Mouse (Mus musculus) A20 (cell line): ENCODE measurements at regions not wholly inside any gene's neighbourhood (a gene's known extent, or its start where the extent isn't known, plus 50 kb on each side); places are given as distances from the start of the nearest gene placed in this dataset.
"Not testable (repeated sequence)": the region's sequence is repeated elsewhere in the genome, so short reads cannot be mapped to it uniquely, and the experiment has no call there.

Experiments
- DNase-seq: peaks from one replicate; pipeline ENCODE4 v3.0.0-alpha.2; 2011; ENCODE audit warnings: low read depth, low spot score

DNA sequence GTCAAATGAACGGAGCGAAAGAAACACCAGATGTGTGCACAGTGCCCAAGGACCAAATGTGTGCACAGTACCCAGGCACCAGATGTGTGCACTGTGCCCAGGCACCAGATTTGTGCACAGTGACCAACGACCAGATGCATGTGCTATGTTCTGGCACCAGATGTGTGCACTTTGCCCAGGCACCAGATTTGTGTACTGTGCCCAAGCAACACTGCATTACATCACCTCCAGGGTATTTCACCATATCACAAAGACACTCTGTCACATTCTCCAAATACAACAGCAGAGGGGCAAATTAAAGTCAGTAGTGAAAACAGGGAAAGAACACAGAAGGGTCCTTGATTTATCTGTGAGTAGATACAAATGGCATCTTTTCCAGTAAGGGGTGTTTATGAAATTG is 93.4 kb downstream of the Mettl4 start:
- DNase-seq = no peak

DNA sequence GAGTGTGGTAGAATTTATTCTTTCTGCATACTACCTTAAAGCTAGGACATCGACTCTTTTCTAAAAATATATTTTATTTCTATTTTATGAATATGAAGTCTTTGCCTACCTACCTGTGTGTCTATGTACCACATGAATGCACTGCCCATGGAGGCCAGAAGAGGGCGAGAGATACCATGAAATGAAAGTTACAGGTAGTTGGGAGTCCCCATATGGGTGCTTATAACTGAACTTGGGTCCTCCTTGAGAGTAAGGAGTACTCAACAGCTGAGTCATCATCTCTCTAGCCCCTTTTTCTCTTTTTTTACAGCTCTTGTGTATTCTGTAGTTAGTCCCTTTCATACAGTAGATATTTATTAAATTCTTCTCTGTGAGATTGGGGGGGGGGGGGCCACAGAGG is 94.3 kb downstream of the Mettl4 start:
- DNase-seq = peak; percentile 5

DNA sequence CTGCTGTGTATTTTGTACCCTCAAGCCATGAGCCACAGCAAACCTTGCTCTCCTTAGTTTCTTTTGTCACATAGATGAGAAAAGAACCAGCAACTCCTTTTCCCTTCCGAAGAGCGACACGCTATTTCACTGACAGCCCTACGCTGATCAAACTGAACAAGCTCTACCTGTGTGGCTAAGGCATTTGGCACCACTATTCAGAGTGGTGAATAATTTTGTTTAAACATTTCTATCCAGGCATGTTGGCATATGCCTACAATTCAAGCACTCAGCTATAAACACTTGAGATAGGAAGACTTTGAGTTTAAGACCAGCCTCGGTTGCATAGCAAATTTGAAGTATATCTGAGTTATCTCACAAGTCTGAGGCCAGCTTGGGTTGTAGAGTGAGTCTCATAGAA is 95.2 kb downstream of the Mettl4 start:
- DNase-seq = no peak

DNA sequence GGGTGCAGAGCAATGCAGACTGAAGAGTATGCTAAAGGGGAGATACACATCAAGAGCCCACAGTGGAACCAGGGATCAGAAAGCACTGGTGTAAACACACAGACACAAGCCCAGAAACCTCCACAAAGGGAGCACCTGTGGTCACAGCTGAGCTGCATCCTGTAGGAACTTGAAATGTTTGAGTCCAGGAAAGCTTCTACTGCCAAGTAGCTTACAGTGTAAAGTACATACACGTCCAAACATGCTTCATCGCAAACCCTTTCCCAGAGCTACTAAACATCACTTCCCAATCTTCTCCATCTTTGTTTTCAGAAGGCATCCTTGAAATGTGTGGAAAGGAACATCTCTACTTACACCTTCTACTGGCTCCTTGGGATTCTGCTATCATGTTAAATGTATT is 97.4 kb downstream of the Mettl4 start:
- DNase-seq = no peak

DNA sequence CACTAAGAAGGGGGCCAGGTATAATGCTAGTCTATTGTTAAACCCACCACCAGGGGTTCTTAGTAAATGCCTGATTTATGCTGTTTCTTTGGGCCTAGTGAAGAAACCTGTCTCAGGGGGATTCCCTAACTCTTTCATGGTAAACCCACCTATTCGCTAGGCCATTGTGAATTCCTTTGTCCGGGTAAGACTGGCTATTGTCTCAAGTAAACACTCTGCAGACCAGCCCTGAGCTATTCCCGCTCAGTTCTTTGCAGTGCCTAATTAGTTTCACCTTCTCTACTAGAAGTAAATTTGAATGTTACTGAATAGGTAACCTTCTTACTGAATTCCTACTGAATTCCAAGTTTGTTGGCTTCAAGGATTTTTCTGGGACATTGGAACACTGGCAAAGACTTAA is 98.3 kb downstream of the Mettl4 start:
- DNase-seq = not testable (repeated sequence)
